Mouse (Mus musculus) embryonic facial prominence, embryonic 12.5 days (tissue): ENCODE measurements around the gene Dhdh. TPM values are rescaled to one million over a fixed set of nuclear protein-coding genes. Genes with fewer than 3 reads are reported as not detected.
A peak's percentile ranks its signal among the peaks of the same experiment; 100 is the strongest.

Experiments used
- ATAC-seq: fragments of 200-750 bp; cut with Nextera tagmentation; 2 replicates; pipeline ENCODE4 v1.8.0; 2017; ENCODE audit not compliant: insufficient number of reproducible peaks, insufficient read depth, low FRiP score, low TSS enrichment
- H3K27ac ChIP-seq: fragments of 300-500 bp; sonication (generic); 2 replicates; pipeline ENCODE4 v1.5.1; 2016; ENCODE audit warnings: mild to moderate bottlenecking
- H3K27me3 ChIP-seq: fragments of 300-500 bp; sonication (generic); 2 replicates; pipeline ENCODE4 v1.6.1; 2016; ENCODE audit warnings: mild to moderate bottlenecking, moderate library complexity
- H3K36me3 ChIP-seq: fragments of 300-500 bp; sonication (generic); 2 replicates; pipeline ENCODE4 v1.6.1; 2016; ENCODE audit warnings: mild to moderate bottlenecking
- H3K4me1 ChIP-seq: fragments of 300-500 bp; sonication (generic); 2 replicates; pipeline ENCODE4 v1.6.1; 2016
- H3K4me2 ChIP-seq: fragments of 300-500 bp; sonication (generic); replicated peaks from 2 replicates; pipeline ENCODE4 v1.6.1; 2016; ENCODE audit warnings: mild to moderate bottlenecking, moderate library complexity
- H3K4me3 ChIP-seq: fragments of 300-500 bp; sonication (generic); 2 replicates; pipeline ENCODE4 v1.5.1; 2016; ENCODE audit warnings: mild to moderate bottlenecking
- H3K9ac ChIP-seq: fragments of 300-500 bp; sonication (generic); 2 replicates; pipeline ENCODE4 v1.6.1; 2016; ENCODE audit warnings: mild to moderate bottlenecking, moderate library complexity
- H3K9me3 ChIP-seq: fragments of 300-500 bp; sonication (generic); 2 replicates; pipeline ENCODE4 v1.6.1; 2016; ENCODE audit warnings: mild to moderate bottlenecking, moderate library complexity
- WGBS: fragments of 180-500 bp; shearing (Covaris S2); methylation state at CpG from one replicate; pipeline ENCODE4 v1.1.7; 2016; 5-methylcytosine and 5-hydroxymethylcytosine counted together
- polyA plus RNA-seq: library from polyadenylated mRNA; unstranded; fragments of >200 nt; fragmentation: Nextera tagmentation; extraction: Ambion mirVana; gene quantifications from 2 replicates; pipeline ENCODE4 v1.2.1, GENCODE M21; 2016

Dhdh gene
- polyA plus RNA-seq, 1 experiment from 2014 or later = 3.0 TPM

DNA sequence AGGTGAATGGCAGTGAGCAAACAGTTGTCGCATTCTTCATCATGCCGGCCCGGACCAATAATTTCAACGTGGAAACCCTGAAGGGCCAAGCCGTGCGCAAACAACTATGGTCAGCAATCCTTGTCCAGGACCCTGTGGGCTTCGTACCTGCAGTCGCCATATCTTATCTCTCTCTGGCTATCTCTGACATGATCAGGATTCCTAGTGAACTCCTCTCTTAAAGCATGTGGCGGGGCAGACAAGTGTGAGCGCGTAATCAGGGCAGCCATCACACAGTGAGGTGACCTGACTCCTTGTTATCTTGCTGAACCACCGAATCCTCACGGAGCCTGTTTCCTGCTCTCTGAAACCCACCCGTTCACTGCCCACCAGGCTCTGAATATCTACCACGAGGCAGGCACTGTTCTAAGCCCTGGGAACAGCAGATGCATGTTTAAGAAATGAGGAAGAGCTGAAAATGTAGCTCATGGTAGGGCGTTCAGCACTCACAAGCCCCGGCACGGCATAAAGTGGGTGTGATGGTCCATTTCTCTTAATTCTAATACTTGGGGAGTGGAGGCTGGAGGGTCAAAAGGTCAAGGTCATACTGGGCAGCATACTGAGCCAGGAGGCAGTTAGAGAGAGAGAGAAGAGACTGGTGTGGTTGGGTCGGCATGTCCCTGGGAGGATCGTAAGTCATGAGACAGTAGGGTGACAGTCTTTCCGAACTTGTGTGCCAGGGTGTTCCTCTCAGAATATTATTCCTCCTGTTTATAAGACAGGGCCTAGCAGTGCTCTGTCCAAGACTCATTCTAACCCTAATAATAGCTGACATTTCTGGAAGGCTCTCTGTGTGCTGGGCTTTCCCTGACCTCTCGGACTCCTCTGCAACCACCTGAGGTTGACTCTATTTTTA lies 44.8 kb downstream of the Dhdh start:
- no peak overlapping the region for H3K4me3 ChIP-seq
- no peak overlapping the region for H3K9ac ChIP-seq
- no peak overlapping the region for H3K4me2 ChIP-seq
- H3K27me3 ChIP-seq = no peaks in the 10 kb centered on the region
- H3K9me3 ChIP-seq = no peaks in the 10 kb centered on the region
- WGBS = 87% methylated on average over 22 of the region's 22 CpGs
- H3K4me1 ChIP-seq = no peaks in the 10 kb centered on the region
- no peak overlapping the region for H3K27ac ChIP-seq
- ATAC-seq = no peak
- peaks cover 59% of the 10 kb centered on the region for H3K36me3 ChIP-seq

GRCm38 (mm10) chr7:45437521-45438276 lies 50.9 kb downstream of the Dhdh start, which contains the start of gene Ruvbl2:
Gene Ruvbl2 (minus strand): TSS chr7:45438096.
- peak within 1 kb of the TSS; percentile 24 for H3K9ac ChIP-seq
- H3K9me3 ChIP-seq = no peaks in the 10 kb centered on the region
- H3K27ac ChIP-seq = peak within 1 kb of the TSS; percentile 1; the same call in 1 of the 2 replicates
- H3K4me2 ChIP-seq = peak within 1 kb of the TSS; percentile 26
- no peak for ATAC-seq
- peak within 1 kb of the TSS; percentile 1; the same call in 1 of the 2 replicates for H3K4me3 ChIP-seq
- no peaks in the 10 kb centered on the region for H3K27me3 ChIP-seq
- 17% methylated on average over 19 of the region's 19 CpGs for WGBS
- peaks cover 25% of the 10 kb centered on the region for H3K36me3 ChIP-seq
- H3K4me1 ChIP-seq = peaks cover 43% of the 10 kb centered on the region

- no peak for ATAC-seq
- Histone ChIP-seq H3K4me1 (peaks cover 43% of the 10 kb centered on the region), H3K9me3 (no peaks in the 10 kb centered on the region), H3K4me3 (no peak overlapping the region), H3K27me3 (no peaks in the 10 kb centered on the region), H3K9ac (peak overlapping the region; percentile 24; the same call in 1 of the 2 replicates), H3K4me2 (peak overlapping the region; percentile 26), H3K36me3 (peaks cover 22% of the 10 kb centered on the region), H3K27ac (no peak overlapping the region)
- 24% methylated on average over 6 of the region's 6 CpGs for WGBS
These were observed 51.6 kb downstream of the Dhdh start for GRCm38 (mm10) chr7:45437046-45437445.

- Histone ChIP-seq H3K27ac (no peak overlapping the region), H3K9me3 (no peaks in the 10 kb centered on the region), H3K4me3 (no peak overlapping the region), H3K4me1 (peaks cover 43% of the 10 kb centered on the region), H3K4me2 (0 out of 2 replicates have a peak overlapping the region, but pooled peaks have one; percentile 97), H3K27me3 (no peaks in the 10 kb centered on the region), H3K9ac (0 out of 2 replicates have a peak overlapping the region, but pooled peaks have one; percentile 24), H3K36me3 (peaks cover 25% of the 10 kb centered on the region)
- no peak for ATAC-seq
- 92% methylated on average over 5 of the region's 5 CpGs for WGBS
These were observed 52.2 kb downstream of the Dhdh start for GRCm38 (mm10) chr7:45436444-45436843.

- Histone ChIP-seq H3K4me3 (peak overlapping the region; percentile 95), H3K9me3 (no peaks in the 10 kb centered on the region), H3K9ac (peak overlapping the region; percentile 72), H3K27me3 (no peaks in the 10 kb centered on the region), H3K27ac (peak overlapping the region; percentile 71), H3K4me1 (peaks cover 43% of the 10 kb centered on the region), H3K36me3 (peaks cover 26% of the 10 kb centered on the region), H3K4me2 (peak overlapping the region; percentile 97)
- WGBS = 2% methylated on average over 16 of the region's 16 CpGs
- ATAC-seq = 0 out of 2 replicates have a peak, but pooled peaks have one; percentile 0
These were observed 53.6 kb downstream of the Dhdh start for GRCm38 (mm10) chr7:45435038-45435437.

- under 1% methylated on average over 45 of the region's 45 CpGs for WGBS
- peak within 1 kb of the TSS; percentile 95 for H3K4me3 ChIP-seq
- H3K9ac ChIP-seq = peak within 1 kb of the TSS; percentile 89
- H3K27ac ChIP-seq = peak within 1 kb of the TSS; percentile 90
- H3K9me3 ChIP-seq = no peaks in the 10 kb centered on the region
- ATAC-seq = peak; percentile 96
- no peaks in the 10 kb centered on the region for H3K27me3 ChIP-seq
- peaks cover 27% of the 10 kb centered on the region for H3K36me3 ChIP-seq
- H3K4me1 ChIP-seq = peaks cover 43% of the 10 kb centered on the region
- peak within 1 kb of the TSS; percentile 97 for H3K4me2 ChIP-seq
These were observed 54.2 kb downstream of the Dhdh start, which contains the start of gene Gys1 for GRCm38 (mm10) chr7:45434203-45435015. Gene Gys1 (plus strand): TSS chr7:45434844.

DNA sequence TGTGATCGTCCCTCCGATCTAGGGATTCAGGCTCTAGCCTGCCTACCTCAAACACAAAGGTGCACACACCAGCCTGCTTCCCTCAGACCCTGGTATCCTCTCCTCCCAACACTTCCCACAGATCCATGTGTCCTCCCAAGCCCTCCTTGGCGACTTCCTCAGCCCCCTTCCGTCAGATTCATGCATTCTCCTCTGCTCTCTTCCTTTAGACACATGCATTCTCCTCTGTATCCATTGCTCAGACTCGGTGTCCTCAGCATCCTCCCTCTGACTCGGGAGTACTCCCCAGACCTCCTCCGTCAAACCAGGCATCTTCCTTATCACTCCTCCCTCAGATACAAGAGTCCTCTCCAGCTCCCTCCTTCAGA lies 54.8 kb downstream of the Dhdh start:
- peak overlapping the region; percentile 89 for H3K9ac ChIP-seq
- H3K4me3 ChIP-seq = peak overlapping the region; percentile 95
- no peak for ATAC-seq
- H3K4me2 ChIP-seq = peak overlapping the region; percentile 97
- WGBS = 1% methylated on average over 7 of the region's 7 CpGs
- H3K27me3 ChIP-seq = no peaks in the 10 kb centered on the region
- H3K36me3 ChIP-seq = peaks cover 33% of the 10 kb centered on the region
- no peaks in the 10 kb centered on the region for H3K9me3 ChIP-seq
- H3K4me1 ChIP-seq = peaks cover 43% of the 10 kb centered on the region
- H3K27ac ChIP-seq = peak overlapping the region; percentile 90

DNA sequence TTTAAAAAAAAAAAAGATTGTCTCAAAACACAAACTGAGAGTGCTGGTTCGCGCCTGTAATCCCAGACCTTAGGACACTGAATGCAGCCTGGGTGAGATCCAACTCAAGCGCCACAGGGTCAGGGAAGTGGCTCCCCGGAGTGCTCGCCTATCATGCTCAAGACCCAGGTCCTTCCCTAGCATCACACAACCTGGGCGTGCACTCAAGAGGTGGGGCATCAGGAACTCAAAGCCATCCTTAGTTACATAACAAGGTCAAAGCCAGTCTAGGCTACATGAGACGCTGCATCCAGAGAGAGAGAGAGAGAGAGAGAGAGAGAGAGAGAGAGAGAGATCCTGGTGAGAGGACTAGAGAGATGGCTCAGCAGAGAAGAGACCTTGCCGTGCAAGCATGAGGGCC lies 62.0 kb downstream of the Dhdh start:
- Histone ChIP-seq H3K27ac (no peak overlapping the region), H3K9ac (no peak overlapping the region), H3K4me1 (no peaks in the 10 kb centered on the region), H3K4me3 (no peak overlapping the region), H3K36me3 (peaks cover 88% of the 10 kb centered on the region), H3K27me3 (0 out of 2 replicates have a peak, but pooled peaks cover under 1% of the 10 kb centered on the region), H3K9me3 (no peaks in the 10 kb centered on the region), H3K4me2 (no peak overlapping the region)
- WGBS = 91% methylated on average over 8 of the region's 8 CpGs
- ATAC-seq = no peak

GRCm38 (mm10) chr7:45421194-45421593 lies 67.4 kb downstream of the Dhdh start:
- H3K27me3 ChIP-seq = peaks cover 52% of the 10 kb centered on the region

More at GRCm38 (mm10) chr7:45421194-45421593, 67.4 kb downstream of the Dhdh start:
- Histone ChIP-seq H3K4me3 (no peak overlapping the region), H3K4me1 (peaks cover 25% of the 10 kb centered on the region), H3K4me2 (no peak overlapping the region), H3K27ac (no peak overlapping the region), H3K9me3 (no peaks in the 10 kb centered on the region), H3K36me3 (peaks cover 51% of the 10 kb centered on the region), H3K9ac (no peak overlapping the region)
- WGBS = 91% methylated on average over 14 of the region's 14 CpGs
- ATAC-seq = no peak
